Mouse (Mus musculus) WW6 (cell line): ENCODE measurements around the gene Adamts2.

Experiments used
- DNase-seq: peaks from one replicate; pipeline ENCODE4 v3.0.0-alpha.2; 2013; ENCODE audit warnings: low read depth, low spot score

The Adamts2 gene

GRCm38 (mm10) chr11:50733146-50733545 lies 131.3 kb downstream of the Adamts2 start:
- no peak for DNase-seq

- no peak for DNase-seq
Observed at GRCm38 (mm10) chr11:50734129-50734528, 132.2 kb downstream of the Adamts2 start.

- DNase-seq = no peak
Observed at GRCm38 (mm10) chr11:50736548-50736947, 134.7 kb downstream of the Adamts2 start.

GRCm38 (mm10) chr11:50738436-50738835 lies 136.6 kb downstream of the Adamts2 start:
- DNase-seq = no peak

GRCm38 (mm10) chr11:50739453-50739852 lies 137.6 kb downstream of the Adamts2 start:
- no peak for DNase-seq

GRCm38 (mm10) chr11:50742146-50742545 lies 140.3 kb downstream of the Adamts2 start:
- DNase-seq = no peak

- no peak for DNase-seq
Observed at GRCm38 (mm10) chr11:50744971-50745370, 143.1 kb downstream of the Adamts2 start.

- no peak for DNase-seq
Observed at GRCm38 (mm10) chr11:50746508-50746907, 144.6 kb downstream of the Adamts2 start.

GRCm38 (mm10) chr11:50750983-50751585 lies 149.2 kb downstream of the Adamts2 start:
- DNase-seq = no peak

GRCm38 (mm10) chr11:50757741-50758140 lies 155.9 kb downstream of the Adamts2 start:
- peak; percentile 54 for DNase-seq

GRCm38 (mm10) chr11:50766461-50766860 lies 164.6 kb downstream of the Adamts2 start:
- DNase-seq = no peak

GRCm38 (mm10) chr11:50767039-50767438 lies 165.2 kb downstream of the Adamts2 start:
- peak; percentile 39 for DNase-seq

- DNase-seq = peak; percentile 91
Observed at GRCm38 (mm10) chr11:50768995-50769749, 167.3 kb downstream of the Adamts2 start.

- no peak for DNase-seq
Observed at GRCm38 (mm10) chr11:50771006-50771405, 169.1 kb downstream of the Adamts2 start.

- DNase-seq = no peak
Observed at GRCm38 (mm10) chr11:50797674-50798073, 195.8 kb downstream of the Adamts2 start.

GRCm38 (mm10) chr11:50798836-50799235 lies 197.0 kb downstream of the Adamts2 start:
- DNase-seq = no peak

- no peak for DNase-seq
Observed at GRCm38 (mm10) chr11:50814233-50814632, 212.3 kb downstream of the Adamts2 start.

- no peak for DNase-seq
Observed at GRCm38 (mm10) chr11:50826214-50826613, 224.3 kb downstream of the Adamts2 start.

GRCm38 (mm10) chr11:50827010-50827953 lies 225.4 kb downstream of the Adamts2 start, which contains the start of gene Zfp354c:
Zfp354c (minus strand) TSS chr11:50827724.
- DNase-seq = peak; percentile 65

- no peak for DNase-seq
Observed at GRCm38 (mm10) chr11:50835727-50836126, 233.8 kb downstream of the Adamts2 start.

- DNase-seq = peak; percentile 76
Observed at GRCm38 (mm10) chr11:50841023-50841735, 239.3 kb downstream of the Adamts2 start, which contains the start of gene Zfp879. Zfp879 (minus strand) TSS chr11:50841552.
